Mouse (Mus musculus): ENCODE data around the gene Olfml2a. TPM values are rescaled to one million over a fixed set of nuclear protein-coding genes. Genes with fewer than 3 reads are reported as not detected.

Gene Olfml2a
- polyA plus RNA-seq, 1 experiment from 2014 or later = 3.1 TPM

GRCm38 (mm10) chr2:38921374-38921773 is 10.4 kb upstream of the Olfml2a start:
- ATAC-seq (ENCODE audit: insufficient read depth, low FRiP score, low TSS enrichment) (no peak), DNase-seq (ENCODE audit: low spot score) (no peak)
- H3K27ac ChIP-seq (ENCODE audit: low read depth, low read length) = no peak overlapping the region
- H3K4me1 ChIP-seq (ENCODE audit: control insufficient read depth, insufficient read depth, low read length) = peaks cover 10% of the 10 kb centered on the region
- no peak overlapping the region for H3K4me2 ChIP-seq (ENCODE audit: low read depth)
- H3K27me3 ChIP-seq (ENCODE audit: control insufficient read depth, insufficient read depth, low read length) = no peaks in the 10 kb centered on the region
- no peak overlapping the region for H3K9ac ChIP-seq (ENCODE audit: low read length)
- no peaks in the 10 kb centered on the region for H3K9me3 ChIP-seq (ENCODE audit: control insufficient read depth, low read length)
- no peak overlapping the region for H3K4me3 ChIP-seq (ENCODE audit: low read depth, low read length)
- WGBS = 10% methylated on average over 1 of the region's 1 CpGs
- no peaks in the 10 kb centered on the region for H3K36me3 ChIP-seq (ENCODE audit: control insufficient read depth, insufficient read depth, low read length)

- no peak for DNase-seq (ENCODE audit: low spot score)
- H3K4me1 ChIP-seq (ENCODE audit: control insufficient read depth, insufficient read depth, low read length) = peaks cover 10% of the 10 kb centered on the region
- no peaks in the 10 kb centered on the region for H3K9me3 ChIP-seq (ENCODE audit: control insufficient read depth, low read length)
- H3K9ac ChIP-seq (ENCODE audit: low read length) = no peak overlapping the region
- no peak overlapping the region for H3K4me3 ChIP-seq (ENCODE audit: low read depth, low read length)
- H3K27ac ChIP-seq (ENCODE audit: low read depth, low read length) = no peak overlapping the region
- no peaks in the 10 kb centered on the region for H3K27me3 ChIP-seq (ENCODE audit: control insufficient read depth, insufficient read depth, low read length)
- ATAC-seq (ENCODE audit: insufficient read depth, low FRiP score, low TSS enrichment) = no peak
- no peak overlapping the region for H3K4me2 ChIP-seq (ENCODE audit: low read depth)
- 1% methylated on average over 3 of the region's 3 CpGs for WGBS
- H3K36me3 ChIP-seq (ENCODE audit: control insufficient read depth, insufficient read depth, low read length) = no peaks in the 10 kb centered on the region
Observed at GRCm38 (mm10) chr2:38923471-38923870, 8.3 kb upstream of the Olfml2a start.

- DNase-seq (ENCODE audit: low spot score) (no peak), ATAC-seq (ENCODE audit: insufficient read depth, low FRiP score, low TSS enrichment) (no peak)
- no peak overlapping the region for H3K27ac ChIP-seq (ENCODE audit: low read depth, low read length)
- peaks cover 10% of the 10 kb centered on the region for H3K4me1 ChIP-seq (ENCODE audit: control insufficient read depth, insufficient read depth, low read length)
- H3K36me3 ChIP-seq (ENCODE audit: control insufficient read depth, insufficient read depth, low read length) = no peaks in the 10 kb centered on the region
- no peaks in the 10 kb centered on the region for H3K9me3 ChIP-seq (ENCODE audit: control insufficient read depth, low read length)
- H3K27me3 ChIP-seq (ENCODE audit: control insufficient read depth, insufficient read depth, low read length) = no peaks in the 10 kb centered on the region
- H3K4me3 ChIP-seq (ENCODE audit: low read depth, low read length) = no peak overlapping the region
- 26% methylated on average over 2 of the region's 2 CpGs for WGBS
- H3K9ac ChIP-seq (ENCODE audit: low read length) = no peak overlapping the region
- peak overlapping the region; percentile 80; the same call in 1 of the 2 replicates for H3K4me2 ChIP-seq (ENCODE audit: low read depth)
Observed at GRCm38 (mm10) chr2:38923911-38924310, 7.9 kb upstream of the Olfml2a start.

GRCm38 (mm10) chr2:38924571-38924970 is 7.2 kb upstream of the Olfml2a start:
- peak overlapping the region; percentile 89 for H3K4me3 ChIP-seq (ENCODE audit: low read depth, low read length)
- H3K9ac ChIP-seq (ENCODE audit: low read length) = peak overlapping the region; percentile 79
- no peak overlapping the region for H3K27ac ChIP-seq (ENCODE audit: low read depth, low read length)
- WGBS = under 1% methylated on average over 10 of the region's 10 CpGs
- ATAC-seq (ENCODE audit: insufficient read depth, low FRiP score, low TSS enrichment) (no peak), DNase-seq (ENCODE audit: low spot score) (no peak)
- H3K4me1 ChIP-seq (ENCODE audit: control insufficient read depth, insufficient read depth, low read length) = peaks cover 10% of the 10 kb centered on the region
- no peaks in the 10 kb centered on the region for H3K27me3 ChIP-seq (ENCODE audit: control insufficient read depth, insufficient read depth, low read length)
- H3K36me3 ChIP-seq (ENCODE audit: control insufficient read depth, insufficient read depth, low read length) = no peaks in the 10 kb centered on the region
- H3K9me3 ChIP-seq (ENCODE audit: control insufficient read depth, low read length) = no peaks in the 10 kb centered on the region
- peak overlapping the region; percentile 80 for H3K4me2 ChIP-seq (ENCODE audit: low read depth)

- ATAC-seq (ENCODE audit: insufficient read depth, low FRiP score, low TSS enrichment) = peak; percentile 68
Observed at GRCm38 (mm10) chr2:38925171-38926080, 6.4 kb upstream of the Olfml2a start.

GRCm38 (mm10) chr2:38926145-38926891 is 5.5 kb upstream of the Olfml2a start:
- peak overlapping the region; percentile 80 for H3K4me2 ChIP-seq (ENCODE audit: low read depth)
- peak overlapping the region; percentile 79 for H3K9ac ChIP-seq (ENCODE audit: low read length)
- peak overlapping the region; percentile 89 for H3K4me3 ChIP-seq (ENCODE audit: low read depth, low read length)
- no peaks in the 10 kb centered on the region for H3K9me3 ChIP-seq (ENCODE audit: control insufficient read depth, low read length)
- H3K27me3 ChIP-seq (ENCODE audit: control insufficient read depth, insufficient read depth, low read length) = no peaks in the 10 kb centered on the region
- H3K27ac ChIP-seq (ENCODE audit: low read depth, low read length) = peak overlapping the region; percentile 58; the same call in 1 of the 2 replicates
- no peaks in the 10 kb centered on the region for H3K36me3 ChIP-seq (ENCODE audit: control insufficient read depth, insufficient read depth, low read length)
- peaks cover 10% of the 10 kb centered on the region for H3K4me1 ChIP-seq (ENCODE audit: control insufficient read depth, insufficient read depth, low read length)
- peak; percentile 93 for ATAC-seq (ENCODE audit: insufficient read depth, low FRiP score, low TSS enrichment)
- under 1% methylated on average over 52 of the region's 53 CpGs for WGBS
- peak; percentile 94 for DNase-seq (ENCODE audit: low spot score)

More at GRCm38 (mm10) chr2:38925171-38926080, 6.4 kb upstream of the Olfml2a start:
- peak; percentile 48 for DNase-seq (ENCODE audit: low spot score)
- peak overlapping the region; percentile 79 for H3K9ac ChIP-seq (ENCODE audit: low read length)
- H3K4me1 ChIP-seq (ENCODE audit: control insufficient read depth, insufficient read depth, low read length) = peaks cover 10% of the 10 kb centered on the region
- peak overlapping the region; percentile 80 for H3K4me2 ChIP-seq (ENCODE audit: low read depth)
- no peaks in the 10 kb centered on the region for H3K9me3 ChIP-seq (ENCODE audit: control insufficient read depth, low read length)
- peak overlapping the region; percentile 89 for H3K4me3 ChIP-seq (ENCODE audit: low read depth, low read length)
- no peaks in the 10 kb centered on the region for H3K36me3 ChIP-seq (ENCODE audit: control insufficient read depth, insufficient read depth, low read length)
- WGBS = under 1% methylated on average over 51 of the region's 51 CpGs
- peak overlapping the region; percentile 58; the same call in 1 of the 2 replicates for H3K27ac ChIP-seq (ENCODE audit: low read depth, low read length)
- H3K27me3 ChIP-seq (ENCODE audit: control insufficient read depth, insufficient read depth, low read length) = no peaks in the 10 kb centered on the region

- peak within 1 kb of the TSS; percentile 32; the same call in 1 of the 2 replicates for H3K9ac ChIP-seq (ENCODE audit: low read length)
Observed at GRCm38 (mm10) chr2:38927115-38927979, 4.4 kb upstream of the Olfml2a start, which contains the start of gene Nr6a1. Gene Nr6a1, minus strand, starts transcription at chr2:38927688.

GRCm38 (mm10) chr2:38930269-38930668 is 1.5 kb upstream of the Olfml2a start:
- H3K9ac ChIP-seq (ENCODE audit: low read length) = no peak overlapping the region
- no peaks in the 10 kb centered on the region for H3K27me3 ChIP-seq (ENCODE audit: control insufficient read depth, insufficient read depth, low read length)
- H3K4me3 ChIP-seq (ENCODE audit: low read depth, low read length) = no peak overlapping the region
- no peaks in the 10 kb centered on the region for H3K36me3 ChIP-seq (ENCODE audit: control insufficient read depth, insufficient read depth, low read length)
- 54% methylated on average over 2 of the region's 2 CpGs for WGBS
- H3K4me2 ChIP-seq (ENCODE audit: low read depth) = no peak overlapping the region
- no peak overlapping the region for H3K27ac ChIP-seq (ENCODE audit: low read depth, low read length)
- H3K9me3 ChIP-seq (ENCODE audit: control insufficient read depth, low read length) = no peaks in the 10 kb centered on the region
- ATAC-seq (ENCODE audit: insufficient read depth, low FRiP score, low TSS enrichment) (no peak), DNase-seq (ENCODE audit: low spot score) (no peak)
- H3K4me1 ChIP-seq (ENCODE audit: control insufficient read depth, insufficient read depth, low read length) = no peaks in the 10 kb centered on the region

More at GRCm38 (mm10) chr2:38927115-38927979, 4.4 kb upstream of the Olfml2a start, which contains the start of gene Nr6a1:
- ATAC-seq (ENCODE audit: insufficient read depth, low FRiP score, low TSS enrichment) = peak; percentile 45
- Histone ChIP-seq H3K9me3 (ENCODE audit: control insufficient read depth, low read length) (no peaks in the 10 kb centered on the region), H3K27me3 (ENCODE audit: control insufficient read depth, insufficient read depth, low read length) (no peaks in the 10 kb centered on the region), H3K4me3 (ENCODE audit: low read depth, low read length) (peak within 1 kb of the TSS; percentile 38), H3K4me1 (ENCODE audit: control insufficient read depth, insufficient read depth, low read length) (peaks cover 10% of the 10 kb centered on the region), H3K27ac (ENCODE audit: low read depth, low read length) (0 out of 2 replicates have a peak within 1 kb of the TSS, but pooled peaks have one; percentile 27), H3K4me2 (ENCODE audit: low read depth) (peak within 1 kb of the TSS; percentile 68), H3K36me3 (ENCODE audit: control insufficient read depth, insufficient read depth, low read length) (no peaks in the 10 kb centered on the region)
- 10% methylated on average over 19 of the region's 19 CpGs for WGBS
- peak; percentile 89 for DNase-seq (ENCODE audit: low spot score)
